Mouse (Mus musculus): ENCODE measurements around the gene Psmc5.
A peak's percentile ranks its signal among the peaks of the same experiment; 100 is the strongest.

The Psmc5 gene

GRCm38 (mm10) chr11:106269060-106269431 is 13.1 kb downstream of the Psmc5 start:
- DNase-seq = peak; percentile 37 to 62

GRCm38 (mm10) chr11:106271131-106271793 is 15.3 kb downstream of the Psmc5 start:
- DNase-seq = peak; percentile 28 to 44

- peak; percentile 64 to 77 for DNase-seq
Measured at GRCm38 (mm10) chr11:106271794-106272643, 16.1 kb downstream of the Psmc5 start.

- peak; percentile 99 to 100 for DNase-seq
Measured at GRCm38 (mm10) chr11:106272644-106273310, 16.8 kb downstream of the Psmc5 start, which contains the start of gene Smarcd2. TSS of gene Smarcd2 (minus strand) at chr11:106272972.

- no peak for DNase-seq
Measured at GRCm38 (mm10) chr11:106273311-106273684, 17.3 kb downstream of the Psmc5 start.

GRCm38 (mm10) chr11:106273811-106274210 is 17.9 kb downstream of the Psmc5 start:
- no peak for DNase-seq

- DNase-seq = no peak
Measured at GRCm38 (mm10) chr11:106274374-106274773, 18.4 kb downstream of the Psmc5 start.

- peak; percentile 50 to 70 for DNase-seq
Measured at GRCm38 (mm10) chr11:106274971-106275411, 19.0 kb downstream of the Psmc5 start.

GRCm38 (mm10) chr11:106276454-106276853 is 20.5 kb downstream of the Psmc5 start, which contains the start of gene Tcam1:
TSS of gene Tcam1 (plus strand) at chr11:106276672.
- peak; percentile 96 for DNase-seq

GRCm38 (mm10) chr11:106282452-106282851 is 26.5 kb downstream of the Psmc5 start:
- no peak for DNase-seq

- DNase-seq = no peak
Measured at GRCm38 (mm10) chr11:106283371-106283770, 27.4 kb downstream of the Psmc5 start.

- no peak for DNase-seq
Measured at GRCm38 (mm10) chr11:106284126-106284525, 28.2 kb downstream of the Psmc5 start.

GRCm38 (mm10) chr11:106286206-106286605 is 30.3 kb downstream of the Psmc5 start:
- DNase-seq = no peak

- no peak for DNase-seq
Measured at GRCm38 (mm10) chr11:106286987-106287386, 31.0 kb downstream of the Psmc5 start.

- peak; percentile 80 to 89 for DNase-seq
Measured at GRCm38 (mm10) chr11:106289369-106289768, 33.4 kb downstream of the Psmc5 start.

GRCm38 (mm10) chr11:106290376-106290775 is 34.4 kb downstream of the Psmc5 start:
- DNase-seq = no peak

GRCm38 (mm10) chr11:106291861-106292260 is 35.9 kb downstream of the Psmc5 start:
- DNase-seq = no peak

GRCm38 (mm10) chr11:106301765-106302164 is 45.8 kb downstream of the Psmc5 start, which contains the start of gene Gh:
TSS of gene Gh (minus strand) at chr11:106301865.
- no peak for DNase-seq

- peak; percentile 81 to 83 for DNase-seq
Measured at GRCm38 (mm10) chr11:106302634-106303033, 46.7 kb downstream of the Psmc5 start.

GRCm38 (mm10) chr11:106305348-106306064 is 49.6 kb downstream of the Psmc5 start:
- DNase-seq = no peak

- DNase-seq = no peak
Measured at GRCm38 (mm10) chr11:106306065-106306385, 50.1 kb downstream of the Psmc5 start.

- DNase-seq = no peak
Measured at GRCm38 (mm10) chr11:106306758-106307157, 50.8 kb downstream of the Psmc5 start.

GRCm38 (mm10) chr11:106307432-106307831 is 51.5 kb downstream of the Psmc5 start:
- DNase-seq = no peak

Data from kidney, postnatal 4 days (tissue).